Mouse (Mus musculus) T-helper 1 cell (primary cell): ENCODE measurements around the gene Fam221b.

Experiments used
- in situ Hi-C: fragments of 300-600 bp; cut with MboI, MseI; formaldehyde crosslinking; loops from one replicate; pipeline ENCODE4 v1.15.1; 2025; ENCODE audit warnings: high pct_unique_total_duplicates

Gene Fam221b

GRCm38 (mm10) chr4:43657146-43657545 is 11.8 kb downstream of the Fam221b start:
- in situ Hi-C loops = no loop called here

GRCm38 (mm10) chr4:43656339-43657109 is 12.4 kb downstream of the Fam221b start, which contains the start of gene Hint2:
Gene Hint2, minus strand, starts transcription at chr4:43656466.
- in situ Hi-C loops = no loop called here

GRCm38 (mm10) chr4:43655656-43656338 is 13.1 kb downstream of the Fam221b start:
- in situ Hi-C loops = no loop called here

GRCm38 (mm10) chr4:43653161-43654015 is 15.6 kb downstream of the Fam221b start, which contains the start of gene Spag8:
Gene Spag8, minus strand, starts transcription at chr4:43653594.
- in situ Hi-C loops = no loop called here

GRCm38 (mm10) chr4:43652726-43653125 is 16.2 kb downstream of the Fam221b start:
- in situ Hi-C loops = no loop called here

GRCm38 (mm10) chr4:43649783-43650182 is 19.2 kb downstream of the Fam221b start:
- in situ Hi-C loops = no loop called here

GRCm38 (mm10) chr4:43640491-43640890 is 28.5 kb downstream of the Fam221b start:
- in situ Hi-C loops = no loop called here

- in situ Hi-C loops = no loop called here
Measured at GRCm38 (mm10) chr4:43640076-43640475, 28.9 kb downstream of the Fam221b start.

GRCm38 (mm10) chr4:43636751-43637150 is 32.2 kb downstream of the Fam221b start:
- in situ Hi-C loops = no loop called here

GRCm38 (mm10) chr4:43634621-43635374 is 34.1 kb downstream of the Fam221b start:
- in situ Hi-C loops = loop anchor here (5.0 kb wide), 1 partner anchor 83 kb away; no protein-coding TSS in a partner anchor

GRCm38 (mm10) chr4:43633736-43634135 is 35.2 kb downstream of the Fam221b start:
- in situ Hi-C loops = loop anchor here (5.0 kb wide), 1 partner anchor 84 kb away; no protein-coding TSS in a partner anchor

- in situ Hi-C loops = loop anchor here (5.0 kb wide), 1 partner anchor 84 kb away; no protein-coding TSS in a partner anchor
Measured at GRCm38 (mm10) chr4:43633296-43633695, 35.6 kb downstream of the Fam221b start.

- in situ Hi-C loops = loop anchor here (5.0 kb wide), 1 partner anchor 85 kb away; no protein-coding TSS in a partner anchor
Measured at GRCm38 (mm10) chr4:43631956-43632920, 36.7 kb downstream of the Fam221b start.

- in situ Hi-C loops = loop anchor here (5.0 kb wide), 1 partner anchor 86 kb away; no protein-coding TSS in a partner anchor
Measured at GRCm38 (mm10) chr4:43631046-43631955, 37.6 kb downstream of the Fam221b start, which contains the start of gene Npr2. Gene Npr2, plus strand, starts transcription at chr4:43631935.

GRCm38 (mm10) chr4:43630671-43631045 is 38.3 kb downstream of the Fam221b start:
- in situ Hi-C loops = loop anchor here (5.0 kb wide), 1 partner anchor 87 kb away; no protein-coding TSS in a partner anchor

- in situ Hi-C loops = loop anchor here (5.0 kb wide), 1 partner anchor 87 kb away; no protein-coding TSS in a partner anchor
Measured at GRCm38 (mm10) chr4:43630030-43630581, 38.8 kb downstream of the Fam221b start.

GRCm38 (mm10) chr4:43629106-43629817 is 39.7 kb downstream of the Fam221b start:
- in situ Hi-C loops = no loop called here
